Mouse (Mus musculus) thymus, postnatal 25 days (tissue): ENCODE measurements at regions not wholly inside any gene's neighbourhood (a gene's known extent, or its start where the extent isn't known, plus 50 kb on each side); places are given as distances from the start of the nearest gene placed in this dataset.
"Not testable (repeated sequence)": the region's sequence is repeated elsewhere in the genome, so short reads cannot be mapped to it uniquely, and the experiment has no call there.

Experiments
- DNase-seq: peaks from one replicate; pipeline ENCODE4 v3.0.0; 2022

GRCm38 (mm10) chr1:185850590-185850989, 266.5 kb downstream of the Lyplal1 start:
- no peak for DNase-seq

- no peak for DNase-seq
These were observed 265.7 kb downstream of the Lyplal1 start for GRCm38 (mm10) chr1:185851262-185851893.

DNA sequence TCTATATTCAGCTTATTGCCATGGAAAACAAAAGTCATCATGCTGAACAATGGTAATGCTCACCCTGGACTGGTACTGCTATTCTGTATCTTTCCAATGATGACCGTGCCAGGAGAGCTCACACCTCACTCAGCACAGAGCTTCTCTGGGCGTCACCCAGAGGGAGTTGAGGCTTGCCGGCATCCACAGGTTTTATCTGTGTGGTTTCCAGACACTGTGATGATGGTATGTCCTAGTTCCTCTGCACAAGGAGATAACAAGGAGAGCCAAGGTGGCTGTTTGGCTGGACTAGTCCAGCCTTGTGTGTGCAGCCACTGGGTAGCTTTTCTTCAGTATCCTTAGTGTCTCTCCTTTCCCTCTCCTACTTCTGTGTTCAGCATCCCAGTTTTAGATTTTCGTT, 255.4 kb downstream of the Lyplal1 start:
- DNase-seq: no peak

DNA sequence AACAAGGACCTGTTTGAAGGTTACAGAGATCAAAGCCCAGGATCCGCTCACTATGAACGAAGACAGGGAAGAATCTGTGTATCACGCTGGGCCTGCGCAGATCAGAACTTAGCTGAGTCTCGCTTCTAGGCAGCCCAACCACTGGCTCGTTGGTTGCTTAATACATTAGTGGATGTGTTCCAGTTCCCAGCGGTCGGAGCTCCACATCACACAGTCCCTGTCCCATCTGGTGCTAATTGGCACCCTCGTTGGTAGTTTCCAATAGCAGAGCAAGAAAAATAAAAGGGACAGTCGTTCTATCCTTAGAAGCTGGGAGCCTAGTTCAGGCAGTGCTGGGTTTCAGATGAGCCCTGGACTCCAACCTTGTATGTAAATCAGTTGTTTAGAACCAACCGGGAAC, 251.2 kb downstream of the Lyplal1 start:
- no peak for DNase-seq

DNA sequence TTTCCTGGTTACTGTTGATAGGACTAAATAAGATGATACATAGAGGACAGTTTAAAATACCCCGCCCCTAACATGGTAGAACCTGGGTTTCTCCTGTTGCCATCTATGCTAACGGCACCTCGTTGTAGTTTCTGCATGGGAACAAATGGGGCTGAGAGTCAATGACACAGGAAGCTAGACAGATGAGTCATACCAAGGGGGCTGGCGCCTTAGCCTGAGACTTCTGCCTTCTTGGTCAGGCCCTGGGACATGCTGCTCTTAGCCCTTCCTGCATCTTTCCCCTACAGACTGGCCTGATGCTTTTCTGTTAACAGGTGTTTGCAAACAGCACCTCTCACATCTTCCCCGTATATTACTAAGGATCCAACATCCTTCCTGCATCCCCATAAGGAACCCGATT, 250.5 kb downstream of the Lyplal1 start:
- no peak for DNase-seq

DNA sequence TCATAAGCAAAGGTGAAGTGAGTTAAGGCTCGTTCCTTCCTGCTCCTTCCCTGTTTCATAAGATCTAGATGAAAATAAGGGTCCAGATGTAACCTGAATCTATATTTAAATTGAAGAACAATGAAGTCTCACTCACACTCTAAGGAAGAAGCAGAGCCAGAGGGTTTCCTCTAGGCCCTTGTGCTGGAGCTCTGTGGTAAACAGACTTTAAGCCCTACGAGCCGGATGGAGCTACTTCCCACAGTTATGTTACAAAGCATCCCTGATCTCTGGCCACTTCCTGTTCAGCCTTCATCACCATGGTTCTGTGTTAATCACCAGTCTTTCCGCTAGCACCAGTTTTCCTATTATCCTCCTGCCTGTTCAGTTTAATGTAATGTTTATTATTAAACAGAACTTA, 250.1 kb downstream of the Lyplal1 start:
- no peak for DNase-seq

- no peak for DNase-seq
These were observed 248.4 kb downstream of the Lyplal1 start for GRCm38 (mm10) chr1:185868721-185869120.

DNA sequence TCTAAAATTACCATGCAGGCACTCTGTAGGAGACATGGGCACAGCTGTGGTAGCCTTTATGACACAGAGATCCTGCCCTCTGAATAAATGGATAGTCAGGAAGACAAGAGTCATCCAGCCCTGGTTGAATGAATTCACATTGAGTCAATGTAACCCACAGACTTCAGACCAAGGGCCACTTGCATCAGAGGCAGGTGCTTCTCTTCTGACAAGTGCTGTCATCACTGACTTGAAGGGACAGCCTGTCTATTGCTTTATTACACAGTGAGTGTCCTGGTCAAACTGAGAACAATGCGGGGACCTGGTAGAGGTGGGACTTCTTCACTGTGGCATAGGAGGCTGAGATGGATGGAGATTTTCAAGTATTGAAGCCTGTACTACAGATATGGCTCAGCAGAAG, 230.1 kb downstream of the Lyplal1 start:
- no peak for DNase-seq

- no peak for DNase-seq
These were observed 225.3 kb downstream of the Lyplal1 start for GRCm38 (mm10) chr1:185891814-185892213.

DNA sequence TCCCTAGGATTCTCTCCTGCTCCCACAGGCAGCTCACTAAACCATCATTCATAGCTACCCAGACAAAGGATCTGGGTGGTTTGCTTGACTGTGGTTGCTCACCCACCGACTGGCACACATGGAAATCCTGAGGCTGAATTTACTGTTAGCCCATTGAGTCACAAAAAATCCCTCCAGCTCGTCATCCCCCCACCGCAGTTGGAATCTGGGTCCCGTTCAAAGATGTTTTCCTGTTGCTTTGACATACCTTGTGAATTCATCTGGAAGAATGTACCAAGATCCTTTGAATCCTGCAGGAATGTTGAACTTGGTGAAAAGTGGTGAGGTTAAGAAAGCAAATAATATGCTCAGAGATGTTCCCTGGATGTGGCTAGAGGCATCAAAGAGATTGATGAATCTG, 223.7 kb downstream of the Lyplal1 start:
- no peak for DNase-seq

DNA sequence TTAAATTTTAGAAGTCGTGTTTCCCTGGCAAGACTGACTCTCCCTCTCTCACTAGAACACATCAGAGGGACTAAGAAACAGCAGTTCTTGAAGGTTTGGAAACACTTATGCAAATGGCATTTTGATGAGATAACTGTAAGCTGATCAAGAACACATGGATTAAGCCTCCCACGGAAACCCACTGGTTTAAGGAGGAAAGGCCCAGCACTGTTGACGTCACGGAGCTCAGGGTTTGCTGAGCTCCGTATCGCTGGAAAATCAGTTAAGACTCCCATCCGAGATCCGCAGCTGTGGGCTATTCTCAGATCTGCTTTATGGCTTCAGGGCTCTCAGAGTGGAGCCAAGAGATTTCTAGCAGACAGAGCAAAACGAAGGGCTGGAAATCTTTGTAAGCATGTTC, 218.6 kb downstream of the Lyplal1 start:
- DNase-seq: no peak

GRCm38 (mm10) chr1:185900316-185900715, 216.8 kb downstream of the Lyplal1 start:
- no peak for DNase-seq

- no peak for DNase-seq
These were observed 214.7 kb downstream of the Lyplal1 start for GRCm38 (mm10) chr1:185902395-185902794.

- DNase-seq: no peak
These were observed 211.4 kb downstream of the Lyplal1 start for GRCm38 (mm10) chr1:185905666-185906065.

GRCm38 (mm10) chr1:185915579-185915978, 201.5 kb downstream of the Lyplal1 start:
- DNase-seq: no peak

DNA sequence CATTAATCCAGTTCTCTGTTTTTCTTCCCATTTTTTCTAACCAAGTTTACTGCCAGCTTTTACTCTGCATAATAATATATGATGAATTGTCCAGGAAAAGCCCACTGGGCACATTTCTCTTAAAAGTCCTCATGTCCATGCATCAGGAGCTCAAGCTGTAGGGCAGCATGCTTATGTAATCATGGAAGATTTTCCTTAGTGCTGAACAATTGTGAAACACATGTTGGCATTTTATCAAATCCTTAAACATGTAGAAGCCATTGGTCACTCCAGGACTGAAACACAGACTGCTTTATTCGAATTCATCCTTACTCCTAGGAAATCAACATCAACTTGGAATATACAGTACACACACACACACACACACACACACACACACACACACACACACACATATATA, 198.4 kb downstream of the Lyplal1 start:
- DNase-seq: no peak

GRCm38 (mm10) chr1:185923723-185924122, 193.4 kb downstream of the Lyplal1 start:
- no peak for DNase-seq

DNA sequence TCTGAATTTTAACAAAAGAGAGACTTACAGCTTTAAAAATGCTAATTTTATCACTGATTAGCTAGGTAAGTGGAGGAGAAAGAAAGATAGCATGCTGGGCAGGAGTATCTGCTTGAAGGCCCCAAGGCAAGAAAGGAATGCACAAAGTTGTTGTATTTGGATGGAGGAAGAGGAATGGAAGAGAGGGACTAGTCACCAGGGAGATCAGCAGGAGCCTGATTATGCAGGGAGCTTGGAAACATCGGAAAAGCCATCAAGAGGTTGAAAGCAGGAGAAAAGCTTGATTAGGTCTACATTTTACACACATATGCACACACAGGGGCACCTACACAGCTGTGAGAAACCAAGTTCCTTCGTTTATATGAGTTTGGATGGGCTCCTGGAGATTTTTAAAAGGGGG, 188.1 kb downstream of the Lyplal1 start:
- no peak for DNase-seq

- no peak for DNase-seq
These were observed 187.3 kb downstream of the Lyplal1 start for GRCm38 (mm10) chr1:185929761-185930160.

- DNase-seq: no peak
These were observed 183.5 kb downstream of the Lyplal1 start for GRCm38 (mm10) chr1:185933623-185934022.

GRCm38 (mm10) chr1:185937026-185937425, 180.1 kb downstream of the Lyplal1 start:
- no peak for DNase-seq

DNA sequence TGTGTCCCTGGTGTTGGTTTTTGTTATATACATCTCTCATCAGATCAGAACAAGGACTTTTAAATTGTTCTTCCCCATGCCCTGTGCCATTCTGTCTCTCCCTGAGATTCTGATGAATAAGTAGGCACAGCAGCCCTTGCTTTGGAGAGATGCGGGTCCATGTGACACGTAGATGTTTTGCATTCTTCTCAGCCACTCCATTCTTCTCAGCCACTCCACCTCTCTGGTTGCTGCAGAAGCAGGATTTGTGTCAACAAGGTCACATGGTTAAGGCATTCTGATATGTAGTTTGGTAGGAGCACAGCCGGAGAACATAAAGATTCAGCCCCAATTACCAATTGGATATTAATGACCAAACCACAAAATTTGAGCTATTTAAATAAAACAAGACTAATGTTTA, 177.2 kb downstream of the Lyplal1 start:
- no peak for DNase-seq

DNA sequence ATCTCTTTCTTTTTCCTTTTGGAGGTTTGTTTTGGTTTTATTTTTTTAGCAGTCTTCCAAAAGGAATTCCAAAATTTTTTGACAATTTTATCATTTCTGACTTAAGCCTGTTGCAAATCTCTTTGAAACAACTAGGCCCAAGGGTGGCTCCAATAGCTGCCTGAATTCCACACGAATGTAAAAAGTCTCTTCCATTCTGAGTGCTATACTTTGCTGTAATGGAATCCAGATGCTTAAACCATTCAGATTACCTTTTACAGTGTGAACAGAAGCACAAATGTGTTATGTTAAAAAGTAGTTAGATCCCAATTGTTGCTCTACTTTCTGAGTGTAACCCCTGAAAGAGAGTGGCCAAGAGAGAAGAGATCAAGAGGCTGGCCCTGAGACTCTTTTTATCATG, 176.6 kb downstream of the Lyplal1 start:
- no peak for DNase-seq

DNA sequence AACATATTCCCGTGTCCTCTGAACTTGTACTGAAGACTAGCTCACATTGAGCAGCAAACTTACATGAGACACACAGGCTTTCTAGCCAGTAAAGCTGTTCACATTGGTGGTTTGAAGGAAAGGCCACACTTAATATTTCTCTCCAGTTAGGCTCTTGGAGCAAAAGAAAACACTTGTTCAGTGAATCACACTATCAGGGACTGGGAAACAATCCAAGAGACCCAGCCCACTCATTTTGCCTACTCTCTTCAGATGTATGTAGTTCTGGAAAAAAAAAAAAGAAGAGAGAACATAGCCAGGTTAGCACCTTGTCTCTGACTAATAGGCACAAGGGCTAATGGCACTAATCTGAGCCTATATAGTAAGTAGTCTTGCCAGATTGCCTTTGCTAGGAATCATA, 165.9 kb downstream of the Lyplal1 start:
- DNase-seq: no peak

GRCm38 (mm10) chr1:185955821-185956220, 161.3 kb downstream of the Lyplal1 start:
- DNase-seq: not testable (repeated sequence)

- DNase-seq: no peak
These were observed 159.6 kb downstream of the Lyplal1 start for GRCm38 (mm10) chr1:185957557-185957956.
